ENCODE assay signal across 23 mouse cellular contexts in the genomic region with DNA sequence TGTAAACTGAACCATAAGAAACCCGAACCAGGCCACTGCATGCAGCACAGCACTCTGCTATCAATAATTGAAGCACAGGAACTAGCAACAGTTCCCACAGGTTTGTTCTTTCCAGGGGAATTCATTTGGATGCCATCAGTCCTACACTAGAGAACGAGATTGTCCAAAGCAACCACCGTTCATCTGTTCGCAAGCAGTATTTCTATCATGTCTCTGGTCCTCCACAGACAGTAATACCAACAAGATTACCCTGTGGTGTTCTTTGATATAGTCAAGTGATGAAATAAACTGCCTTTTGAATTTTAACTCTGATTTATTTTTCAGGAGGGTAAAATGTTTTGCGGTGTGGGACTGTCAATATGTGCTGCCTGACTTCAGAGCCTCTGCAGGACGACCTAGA. TPM values are rescaled to one million over a fixed set of nuclear protein-coding genes. Genes with fewer than 3 reads are reported as not detected.
DNase-seq lines count a peak whose midpoint lies in the region; ATAC-seq and TF ChIP-seq lines count a peak whose summit lies in the region.
"Had no signal": no experiment of that assay in that cellular context is flagged by ENCODE, and none has a peak within 500 bp of the region (broad histone marks: within the 10 kb centered on the region; RNA-seq: fewer than 3 reads in every experiment).

No protein-coding gene starts in this region.

- intact Hi-C loops in heart, postnatal 25 days (cut with DNase I) = no loop called here

- peak overlapping the region; percentile 66 for H3K27ac ChIP-seq in forebrain, embryonic 16.5 days (ENCODE audit: low read length)
- no peak overlapping the region for H3K27ac ChIP-seq in forebrain, embryonic 11.5 days (ENCODE audit: low read depth, low read length)
- peak overlapping the region; percentile 79 for H3K27ac ChIP-seq in layer of hippocampus, adult 2 months
- H3K27ac ChIP-seq in midbrain, embryonic 11.5 days (ENCODE audit: low read depth, low read length) = no peak overlapping the region
- no peak overlapping the region for H3K27ac ChIP-seq in midbrain, embryonic 10.5 days (replicated peaks)
- H3K27ac ChIP-seq: embryonic facial prominence, embryonic 13.5 days; embryonic facial prominence, embryonic 15.5 days; forebrain, embryonic 13.5 days had no signal

- H3K9me3 ChIP-seq in forebrain, embryonic 16.5 days (ENCODE audit: control insufficient read depth, low read length) = no peaks in the 10 kb centered on the region
- no peaks in the 10 kb centered on the region for H3K9me3 ChIP-seq in forebrain, embryonic 11.5 days (ENCODE audit: control insufficient read depth, low read length)
- no peaks in the 10 kb centered on the region for H3K9me3 ChIP-seq in midbrain, embryonic 11.5 days (ENCODE audit: control insufficient read depth, low read length)
- no peaks in the 10 kb centered on the region for H3K9me3 ChIP-seq in midbrain, embryonic 10.5 days (replicated peaks)
- H3K9me3 ChIP-seq: embryonic facial prominence, embryonic 13.5 days; embryonic facial prominence, embryonic 15.5 days; forebrain, embryonic 13.5 days had no signal

- H3K4me3 ChIP-seq in forebrain, embryonic 16.5 days (replicated peaks; ENCODE audit: low read length) = no peak overlapping the region
- H3K4me3 ChIP-seq in forebrain, embryonic 11.5 days (ENCODE audit: low read depth, low read length) = no peak overlapping the region
- no peak overlapping the region for H3K4me3 ChIP-seq in layer of hippocampus, adult 2 months
- H3K4me3 ChIP-seq in midbrain, embryonic 11.5 days (ENCODE audit: low read depth, low read length) = no peak overlapping the region
- H3K4me3 ChIP-seq in midbrain, embryonic 10.5 days = no peak overlapping the region
- H3K4me3 ChIP-seq: embryonic facial prominence, embryonic 13.5 days; embryonic facial prominence, embryonic 15.5 days; erythroblast, embryonic 14.5 days; forebrain, embryonic 13.5 days had no signal

- peaks cover 46% of the 10 kb centered on the region for H3K4me1 ChIP-seq in forebrain, embryonic 16.5 days (replicated peaks; ENCODE audit: control insufficient read depth, insufficient read depth, low read length)
- H3K4me1 ChIP-seq in forebrain, embryonic 11.5 days (replicated peaks; ENCODE audit: control insufficient read depth, insufficient read depth, low read length) = peaks cover 3% of the 10 kb centered on the region; the same call in 1 of the 2 replicates
- no peaks in the 10 kb centered on the region for H3K4me1 ChIP-seq in midbrain, embryonic 11.5 days (ENCODE audit: control insufficient read depth, insufficient read depth, low read length)
- peaks cover 10% of the 10 kb centered on the region; the same call in 1 of the 2 replicates for H3K4me1 ChIP-seq in midbrain, embryonic 10.5 days
- H3K4me1 ChIP-seq: embryonic facial prominence, embryonic 15.5 days had no signal

- no peaks in the 10 kb centered on the region for H3K27me3 ChIP-seq in forebrain, embryonic 16.5 days (replicated peaks; ENCODE audit: control insufficient read depth, insufficient read depth, low read length)
- H3K27me3 ChIP-seq in forebrain, embryonic 11.5 days (ENCODE audit: control insufficient read depth, insufficient read depth, low read length) = no peaks in the 10 kb centered on the region
- no peaks in the 10 kb centered on the region for H3K27me3 ChIP-seq in midbrain, embryonic 11.5 days (ENCODE audit: control insufficient read depth, insufficient read depth, low read length)
- H3K27me3 ChIP-seq in midbrain, embryonic 10.5 days (ENCODE audit: low read depth, poor library complexity, severe bottlenecking) = no peaks in the 10 kb centered on the region
- H3K27me3 ChIP-seq: embryonic facial prominence, embryonic 13.5 days; embryonic facial prominence, embryonic 15.5 days had no signal

- H3K4me2 ChIP-seq in forebrain, embryonic 16.5 days (ENCODE audit: low read length) = no peak overlapping the region
- no peak overlapping the region for H3K4me2 ChIP-seq in forebrain, embryonic 11.5 days (ENCODE audit: low read depth, low read length, severe bottlenecking)
- no peak overlapping the region for H3K4me2 ChIP-seq in midbrain, embryonic 11.5 days
- H3K4me2 ChIP-seq: embryonic facial prominence, embryonic 13.5 days; embryonic facial prominence, embryonic 15.5 days; forebrain, embryonic 13.5 days had no signal

- ATAC-seq in forebrain, embryonic 16.5 days = no peak
- no peak for ATAC-seq in forebrain, embryonic 11.5 days (replicated peaks; ENCODE audit: low FRiP score)
- no peak for ATAC-seq in midbrain, embryonic 11.5 days (ENCODE audit: low FRiP score)
- ATAC-seq: forebrain, embryonic 13.5 days had no signal

- 65% methylated on average over 6 of the region's 6 CpGs for WGBS in forebrain, embryonic 16.5 days
- 89% methylated on average over 6 of the region's 6 CpGs for WGBS in forebrain, embryonic 11.5 days
- WGBS in midbrain, embryonic 11.5 days = 90% methylated on average over 6 of the region's 6 CpGs
- WGBS in midbrain, embryonic 10.5 days = 88% methylated on average over 6 of the region's 6 CpGs

- DNase-seq in forebrain, embryonic 11.5 days (ENCODE audit: low spot score) = no peak
- DNase-seq in heart, adult 11 months = peak; percentile 59
- no peak for DNase-seq in heart, postnatal 25 days (ENCODE audit: low spot score)
- DNase-seq in layer of hippocampus, adult 2 months (ENCODE audit: low spot score in 2 of 2) = no peak
- DNase-seq in layer of hippocampus, postnatal 36 days = no peak
- DNase-seq in midbrain, embryonic 11.5 days (ENCODE audit: low spot score, missing footprints) = peak; percentile 74
- DNase-seq in midbrain, embryonic 10.5 days (ENCODE audit: low spot score) = no peak
- DNase-seq: adrenal gland, adult 2 months; adrenal gland, postnatal 10 days; adrenal gland, postnatal 25 days; cerebellum, adult 11 months; cerebellum, adult 18-20 months; cerebellum, adult 8-10 months; cerebellum, adult 9-11 months; cerebellum, postnatal 14 days; cerebellum, postnatal 36 days; embryo, embryonic 11 days had no signal

- TF ChIP-seq CTCF in layer of hippocampus, adult 2 months (conservative IDR thresholded peaks at IDR 0.05) = no peak

- no peak overlapping the region for H3K9ac ChIP-seq in forebrain, embryonic 16.5 days (replicated peaks; ENCODE audit: low read depth, low read length)
- no peak overlapping the region for H3K9ac ChIP-seq in forebrain, embryonic 11.5 days (ENCODE audit: low read length)
- no peak overlapping the region for H3K9ac ChIP-seq in midbrain, embryonic 11.5 days (ENCODE audit: low read length)
- H3K9ac ChIP-seq: embryonic facial prominence, embryonic 13.5 days; embryonic facial prominence, embryonic 15.5 days; forebrain, embryonic 13.5 days had no signal

- no peaks in the 10 kb centered on the region for H3K36me3 ChIP-seq in forebrain, embryonic 16.5 days (ENCODE audit: control insufficient read depth, insufficient read depth)
- no peaks in the 10 kb centered on the region for H3K36me3 ChIP-seq in forebrain, embryonic 11.5 days (ENCODE audit: control insufficient read depth, insufficient read depth, low read length)
- no peaks in the 10 kb centered on the region for H3K36me3 ChIP-seq in midbrain, embryonic 11.5 days (ENCODE audit: control insufficient read depth, insufficient read depth, low read length)
- no peaks in the 10 kb centered on the region for H3K36me3 ChIP-seq in midbrain, embryonic 10.5 days
- H3K36me3 ChIP-seq: embryonic facial prominence, embryonic 13.5 days; embryonic facial prominence, embryonic 15.5 days had no signal

RNA-seq across cellular contexts. Expression of a gene that starts 27.0 kb away (rescaled TPM):
- 78.5 and 86.5 TPM in 2 replicates for polyA plus RNA-seq in forebrain, embryonic 16.5 days (2015; fragmentation: Nextera tagmentation; extraction: Ambion mirVana)
- polyA plus RNA-seq in forebrain, embryonic 11.5 days (2014; fragmentation: Nextera tagmentation; extraction: Ambion mirVana) = 6.0 and 6.2 TPM in 2 replicates
- total RNA-seq in heart, postnatal 25 days (2021) = 1 to 10 TPM; 1.6 TPM
- 10 to 100 TPM; 21.7 to 22.9 TPM for total RNA-seq in layer of hippocampus, adult 2 months (2021)
- 10 to 100 TPM; 18.8 to 20.3 TPM for total RNA-seq in layer of hippocampus, postnatal 36 days (2021)
- 1.4 and 2.7 TPM in 2 replicates for polyA plus RNA-seq in midbrain, embryonic 11.5 days (2014; fragmentation: Nextera tagmentation; extraction: Ambion mirVana)
- polyA plus RNA-seq in midbrain, embryonic 10.5 days (2016; fragmentation: Nextera tagmentation; extraction: Ambion mirVana) = 0.75 and 1.4 TPM in 2 replicates
- total RNA-seq: MEL had no signal
- polyA plus RNA-seq: erythroblast, embryonic 14.5 days had no signal

Comparison
In these comparisons a context has a peak if more than half of its experiments do, and no peak if none do; other contexts are left out.
1. H3K27ac ChIP-seq: peak in forebrain, embryonic 16.5 days (single experiment) and layer of hippocampus, adult 2 months (single experiment); none in forebrain, embryonic 11.5 days (single experiment), midbrain, embryonic 11.5 days (single experiment) and midbrain, embryonic 10.5 days (single experiment).
2. DNase-seq: peak in heart, adult 11 months (single experiment) and midbrain, embryonic 11.5 days (single experiment); none in forebrain, embryonic 11.5 days (single experiment), heart, postnatal 25 days (single experiment), layer of hippocampus, adult 2 months (0 of 2), layer of hippocampus, postnatal 36 days (0 of 2) and midbrain, embryonic 10.5 days (single experiment).
3. RNA of a gene that starts 27.0 kb away (polyA plus RNA-seq): 78.5 to 86.5 TPM in forebrain, embryonic 16.5 days; 6.0 to 6.2 TPM in forebrain, embryonic 11.5 days, 1.4 to 2.7 TPM in midbrain, embryonic 11.5 days and 0.75 to 1.4 TPM in midbrain, embryonic 10.5 days; every median in the first group is over 10 times any median in the second.